Mouse (Mus musculus): ENCODE measurements around the gene Rad54l2. TPM values are rescaled to one million over a fixed set of nuclear protein-coding genes. Genes with fewer than 3 reads are reported as not detected.

Rad54l2 gene
- polyA plus RNA-seq, 1 experiment from 2014 or later = 5.3 TPM

- Histone ChIP-seq H3K4me1 (ENCODE audit: control insufficient read depth, insufficient read depth, low read depth, low read length) (no peaks in the 10 kb centered on the region), H3K27me3 (replicated peaks; ENCODE audit: control insufficient read depth, insufficient read depth, low read length) (no peaks in the 10 kb centered on the region), H3K36me3 (ENCODE audit: control insufficient read depth, insufficient read depth, low read length) (peaks cover 27% of the 10 kb centered on the region), H3K9ac (ENCODE audit: low read depth, low read length) (no peak overlapping the region), H3K4me2 (ENCODE audit: low read length) (no peak overlapping the region), H3K4me3 (ENCODE audit: low read length) (no peak overlapping the region), H3K9me3 (ENCODE audit: control insufficient read depth, low read length) (no peaks in the 10 kb centered on the region), H3K27ac (ENCODE audit: low read depth, low read length) (no peak overlapping the region)
- peak; percentile 31; the same call in 1 of the 2 replicates for ATAC-seq
- WGBS = 79% methylated on average over 9 of the region's 9 CpGs
Observed at GRCm38 (mm10) chr9:106675965-106676364, 113.0 kb downstream of the Rad54l2 start.

DNA sequence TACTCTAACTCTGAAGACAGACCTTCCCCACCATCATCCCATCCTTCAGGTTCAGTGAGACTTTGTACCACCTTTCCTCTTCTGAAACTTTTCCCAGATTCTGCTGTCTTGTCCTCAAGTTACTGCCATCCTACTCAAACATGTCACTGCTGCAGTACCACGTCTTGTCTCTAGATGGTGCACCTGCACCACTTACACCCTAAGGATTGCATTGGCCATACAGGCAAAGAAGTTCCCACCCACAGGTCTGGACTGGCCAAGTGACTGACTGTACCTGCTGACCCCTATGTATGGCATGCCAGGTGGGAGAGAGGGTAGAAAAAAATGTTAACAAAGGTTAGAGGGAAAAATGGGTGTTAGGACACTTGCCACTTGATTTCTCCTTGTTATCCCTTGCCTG lies 113.5 kb downstream of the Rad54l2 start:
- Histone ChIP-seq H3K4me2 (ENCODE audit: low read length) (no peak overlapping the region), H3K27me3 (replicated peaks; ENCODE audit: control insufficient read depth, insufficient read depth, low read length) (no peaks in the 10 kb centered on the region), H3K4me1 (ENCODE audit: control insufficient read depth, insufficient read depth, low read depth, low read length) (no peaks in the 10 kb centered on the region), H3K36me3 (ENCODE audit: control insufficient read depth, insufficient read depth, low read length) (peaks cover 27% of the 10 kb centered on the region), H3K9me3 (ENCODE audit: control insufficient read depth, low read length) (no peaks in the 10 kb centered on the region), H3K27ac (ENCODE audit: low read depth, low read length) (no peak overlapping the region), H3K4me3 (ENCODE audit: low read length) (no peak overlapping the region), H3K9ac (ENCODE audit: low read depth, low read length) (no peak overlapping the region)
- WGBS = 0% methylated on average over 1 of the region's 1 CpGs
- ATAC-seq = peak; percentile 77

DNA sequence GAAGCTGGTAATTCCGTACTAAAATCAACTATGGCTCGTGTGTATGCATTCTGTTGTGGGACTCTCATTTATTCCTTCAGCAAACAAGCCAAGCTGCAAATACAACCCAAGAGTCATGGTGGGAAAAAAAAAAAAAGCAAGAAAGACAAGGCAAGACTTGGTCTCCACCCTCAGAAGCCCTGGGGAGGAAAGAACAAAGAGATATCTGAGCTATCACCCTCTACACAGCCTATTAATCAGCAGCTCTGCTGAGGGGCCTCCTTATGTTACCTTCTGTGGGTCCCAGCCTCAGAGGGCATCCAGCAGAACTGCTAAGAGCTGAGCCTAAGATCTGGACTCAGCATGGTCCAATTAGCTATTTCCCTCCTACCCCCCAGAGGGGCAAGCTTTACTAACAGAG lies 115.1 kb downstream of the Rad54l2 start:
- 91% methylated on average over 2 of the region's 2 CpGs for WGBS
- H3K27ac ChIP-seq (ENCODE audit: low read depth, low read length) = no peak overlapping the region
- ATAC-seq = no peak

GRCm38 (mm10) chr9:106664856-106665255 lies 124.1 kb downstream of the Rad54l2 start:
- ATAC-seq = peak; percentile 37
- H3K9ac ChIP-seq (ENCODE audit: low read depth, low read length) = no peak overlapping the region
- 63% methylated on average over 6 of the region's 6 CpGs for WGBS

More for the DNA sequence above, 115.1 kb downstream of the Rad54l2 start:
- Histone ChIP-seq H3K36me3 (ENCODE audit: control insufficient read depth, insufficient read depth, low read length) (peaks cover 20% of the 10 kb centered on the region), H3K4me2 (ENCODE audit: low read length) (no peak overlapping the region), H3K27me3 (replicated peaks; ENCODE audit: control insufficient read depth, insufficient read depth, low read length) (no peaks in the 10 kb centered on the region), H3K9me3 (ENCODE audit: control insufficient read depth, low read length) (no peaks in the 10 kb centered on the region), H3K9ac (ENCODE audit: low read depth, low read length) (no peak overlapping the region), H3K4me3 (ENCODE audit: low read length) (no peak overlapping the region), H3K4me1 (ENCODE audit: control insufficient read depth, insufficient read depth, low read depth, low read length) (no peaks in the 10 kb centered on the region)

GRCm38 (mm10) chr9:106664433-106664832 lies 124.6 kb downstream of the Rad54l2 start:
- Histone ChIP-seq H3K4me3 (ENCODE audit: low read length) (no peak overlapping the region), H3K9me3 (ENCODE audit: control insufficient read depth, low read length) (no peaks in the 10 kb centered on the region), H3K9ac (ENCODE audit: low read depth, low read length) (no peak overlapping the region; the same call in 1 of the 2 replicates), H3K4me2 (ENCODE audit: low read length) (no peak overlapping the region), H3K4me1 (ENCODE audit: control insufficient read depth, insufficient read depth, low read depth, low read length) (peaks cover 14% of the 10 kb centered on the region), H3K27me3 (replicated peaks; ENCODE audit: control insufficient read depth, insufficient read depth, low read length) (no peaks in the 10 kb centered on the region), H3K27ac (ENCODE audit: low read depth, low read length) (peak overlapping the region; percentile 40), H3K36me3 (ENCODE audit: control insufficient read depth, insufficient read depth, low read length) (peaks cover 11% of the 10 kb centered on the region)
- WGBS = 19% methylated on average over 4 of the region's 4 CpGs
- peak; percentile 92 for ATAC-seq

More at GRCm38 (mm10) chr9:106664856-106665255, 124.1 kb downstream of the Rad54l2 start:
- Histone ChIP-seq H3K27me3 (replicated peaks; ENCODE audit: control insufficient read depth, insufficient read depth, low read length) (no peaks in the 10 kb centered on the region), H3K36me3 (ENCODE audit: control insufficient read depth, insufficient read depth, low read length) (peaks cover 11% of the 10 kb centered on the region), H3K27ac (ENCODE audit: low read depth, low read length) (peak overlapping the region; percentile 40), H3K4me1 (ENCODE audit: control insufficient read depth, insufficient read depth, low read depth, low read length) (peaks cover 14% of the 10 kb centered on the region), H3K4me3 (ENCODE audit: low read length) (no peak overlapping the region), H3K4me2 (ENCODE audit: low read length) (no peak overlapping the region), H3K9me3 (ENCODE audit: control insufficient read depth, low read length) (no peaks in the 10 kb centered on the region)

GRCm38 (mm10) chr9:106663200-106663599 lies 125.8 kb downstream of the Rad54l2 start:
- Histone ChIP-seq H3K4me1 (ENCODE audit: control insufficient read depth, insufficient read depth, low read depth, low read length) (peaks cover 14% of the 10 kb centered on the region), H3K9me3 (ENCODE audit: control insufficient read depth, low read length) (no peaks in the 10 kb centered on the region), H3K4me2 (ENCODE audit: low read length) (no peak overlapping the region), H3K27me3 (replicated peaks; ENCODE audit: control insufficient read depth, insufficient read depth, low read length) (no peaks in the 10 kb centered on the region), H3K36me3 (ENCODE audit: control insufficient read depth, insufficient read depth, low read length) (peaks cover 11% of the 10 kb centered on the region), H3K27ac (ENCODE audit: low read depth, low read length) (no peak overlapping the region), H3K9ac (ENCODE audit: low read depth, low read length) (no peak overlapping the region), H3K4me3 (ENCODE audit: low read length) (no peak overlapping the region)
- no peak for ATAC-seq
- 76% methylated on average over 6 of the region's 6 CpGs for WGBS

- Histone ChIP-seq H3K27me3 (replicated peaks; ENCODE audit: control insufficient read depth, insufficient read depth, low read length) (no peaks in the 10 kb centered on the region), H3K4me1 (ENCODE audit: control insufficient read depth, insufficient read depth, low read depth, low read length) (peaks cover 26% of the 10 kb centered on the region), H3K4me3 (ENCODE audit: low read length) (no peak overlapping the region), H3K36me3 (ENCODE audit: control insufficient read depth, insufficient read depth, low read length) (peaks cover 11% of the 10 kb centered on the region), H3K4me2 (ENCODE audit: low read length) (no peak overlapping the region), H3K9me3 (ENCODE audit: control insufficient read depth, low read length) (no peaks in the 10 kb centered on the region), H3K27ac (ENCODE audit: low read depth, low read length) (no peak overlapping the region), H3K9ac (ENCODE audit: low read depth, low read length) (no peak overlapping the region)
- ATAC-seq = no peak
- WGBS = 55% methylated on average over 1 of the region's 1 CpGs
Observed at GRCm38 (mm10) chr9:106659935-106660334, 129.1 kb downstream of the Rad54l2 start.

DNA sequence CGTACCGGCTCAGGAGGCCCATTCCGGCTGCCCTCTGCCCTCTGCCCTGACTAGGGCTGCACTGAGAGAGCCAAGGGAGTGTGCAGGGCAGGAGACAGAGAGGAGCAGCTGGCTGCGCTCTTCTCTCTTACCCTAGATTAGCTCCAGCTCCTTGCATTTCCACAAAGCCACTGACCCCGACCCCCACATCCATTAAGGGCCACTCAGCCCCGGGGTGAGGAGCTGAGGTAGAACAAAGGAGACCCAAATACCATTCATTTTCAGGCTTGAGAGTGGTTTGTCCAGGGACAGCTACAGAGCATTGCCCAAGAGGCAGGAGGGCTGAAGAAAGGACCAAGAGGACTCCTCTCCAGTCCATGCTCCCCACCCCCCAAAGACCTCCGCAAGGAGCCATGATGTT lies 129.6 kb downstream of the Rad54l2 start:
- H3K9me3 ChIP-seq (ENCODE audit: control insufficient read depth, low read length) = no peaks in the 10 kb centered on the region
- 20% methylated on average over 7 of the region's 7 CpGs for WGBS

DNA sequence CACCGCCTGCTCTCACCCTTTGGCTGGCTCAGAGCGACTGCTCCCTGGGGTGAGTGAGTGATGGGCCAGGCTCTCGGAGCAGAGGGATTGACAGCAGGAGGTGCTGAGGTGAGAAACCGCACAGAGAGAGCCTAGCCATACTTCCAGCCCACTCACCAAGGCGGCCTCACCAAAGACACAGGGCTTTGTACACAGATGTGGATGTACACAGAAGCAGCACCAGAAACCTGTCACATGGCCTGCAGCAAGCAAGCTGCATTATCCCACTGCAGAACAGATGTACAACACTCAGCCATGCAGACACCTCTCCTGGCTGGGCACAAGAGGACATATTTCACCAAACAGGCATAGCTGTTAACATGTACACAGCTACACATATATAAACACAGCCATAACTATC lies 131.4 kb downstream of the Rad54l2 start:
- WGBS = 29% methylated on average over 5 of the region's 5 CpGs
- Histone ChIP-seq H3K27ac (ENCODE audit: low read depth, low read length) (no peak overlapping the region), H3K27me3 (replicated peaks; ENCODE audit: control insufficient read depth, insufficient read depth, low read length) (no peaks in the 10 kb centered on the region), H3K9me3 (ENCODE audit: control insufficient read depth, low read length) (no peaks in the 10 kb centered on the region), H3K9ac (ENCODE audit: low read depth, low read length) (no peak overlapping the region), H3K4me1 (ENCODE audit: control insufficient read depth, insufficient read depth, low read depth, low read length) (peaks cover 18% of the 10 kb centered on the region), H3K4me3 (ENCODE audit: low read length) (no peak overlapping the region), H3K4me2 (ENCODE audit: low read length) (no peak overlapping the region), H3K36me3 (ENCODE audit: control insufficient read depth, insufficient read depth, low read length) (peaks cover 11% of the 10 kb centered on the region)
- ATAC-seq = no peak

More for the DNA sequence above, 129.6 kb downstream of the Rad54l2 start:
- Histone ChIP-seq H3K4me3 (ENCODE audit: low read length) (no peak overlapping the region), H3K27me3 (replicated peaks; ENCODE audit: control insufficient read depth, insufficient read depth, low read length) (no peaks in the 10 kb centered on the region), H3K36me3 (ENCODE audit: control insufficient read depth, insufficient read depth, low read length) (peaks cover 11% of the 10 kb centered on the region), H3K4me1 (ENCODE audit: control insufficient read depth, insufficient read depth, low read depth, low read length) (peaks cover 22% of the 10 kb centered on the region), H3K27ac (ENCODE audit: low read depth, low read length) (no peak overlapping the region), H3K9ac (ENCODE audit: low read depth, low read length) (no peak overlapping the region), H3K4me2 (ENCODE audit: low read length) (no peak overlapping the region)
- no peak for ATAC-seq

DNA sequence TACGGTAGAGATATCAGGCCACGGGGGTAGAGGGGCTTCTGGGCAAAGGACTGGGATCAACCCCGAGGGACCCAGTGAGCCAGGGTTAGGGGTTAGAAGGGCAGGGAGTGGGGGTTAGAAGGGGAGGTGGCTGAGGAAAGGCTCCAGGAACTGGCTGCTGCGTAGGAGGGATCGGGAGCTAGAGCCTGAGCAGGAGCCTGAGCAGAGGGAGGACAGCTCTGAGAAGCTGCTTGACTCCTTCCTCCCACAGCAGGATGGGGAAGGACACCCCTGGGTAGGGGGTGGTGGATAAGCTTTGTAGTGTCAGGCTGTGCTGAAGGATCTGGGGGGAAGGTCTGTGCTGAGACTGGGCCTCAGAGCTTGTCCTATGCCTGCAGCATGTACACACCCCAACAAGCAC lies 132.2 kb downstream of the Rad54l2 start:
- ATAC-seq = no peak
- no peak overlapping the region for H3K4me3 ChIP-seq (ENCODE audit: low read length)
- no peaks in the 10 kb centered on the region for H3K9me3 ChIP-seq (ENCODE audit: control insufficient read depth, low read length)
- peaks cover 18% of the 10 kb centered on the region for H3K4me1 ChIP-seq (ENCODE audit: control insufficient read depth, insufficient read depth, low read depth, low read length)
- no peak overlapping the region; the same call in 1 of the 2 replicates for H3K9ac ChIP-seq (ENCODE audit: low read depth, low read length)
- no peak overlapping the region; the same call in 1 of the 2 replicates for H3K4me2 ChIP-seq (ENCODE audit: low read length)
- 26% methylated on average over 5 of the region's 5 CpGs for WGBS
- peaks cover 5% of the 10 kb centered on the region for H3K36me3 ChIP-seq (ENCODE audit: control insufficient read depth, insufficient read depth, low read length)
- no peak overlapping the region for H3K27ac ChIP-seq (ENCODE audit: low read depth, low read length)
- H3K27me3 ChIP-seq (replicated peaks; ENCODE audit: control insufficient read depth, insufficient read depth, low read length) = no peaks in the 10 kb centered on the region
